Mouse (Mus musculus) myocyte (in vitro differentiated cells): Measurements from ENCODE around the gene St5. TPM values are rescaled to one million over a fixed set of nuclear protein-coding genes. Genes with fewer than 3 reads are reported as not detected.

Source experiments
- H3K27me3 ChIP-seq: one replicate; pipeline ENCODE4 v1.6.1; 2011; ENCODE audit not compliant: control insufficient read depth, insufficient read depth, insufficient read length
- H3K36me3 ChIP-seq: one replicate; pipeline ENCODE4 v1.6.1; 2011; ENCODE audit not compliant: control insufficient read depth, insufficient read depth
- H3K4me2 ChIP-seq: one replicate; pipeline ENCODE4 v1.6.1; 2011; ENCODE audit warnings: low read depth, control low read depth
- H3K4me3 ChIP-seq: one replicate; pipeline ENCODE4 v1.5.1; 2011; ENCODE audit warnings: mild to moderate bottlenecking, control low read depth, moderate library complexity
- H3K79me2 ChIP-seq: one replicate; pipeline ENCODE4 v1.6.1; 2011; ENCODE audit not compliant: control insufficient read depth, insufficient read depth
- H3ac ChIP-seq: one replicate; pipeline ENCODE4 v1.6.1; 2011; ENCODE audit not compliant: control insufficient read depth, insufficient read length
- CEBPB ChIP-seq: IDR thresholded peaks from 2 replicates; pipeline ENCODE4 v1.6.1; 2011; ENCODE audit warnings: mild to moderate bottlenecking, moderate library complexity; ENCODE audit not compliant: poor library complexity, insufficient read depth, severe bottlenecking
- E2F4 ChIP-seq: IDR thresholded peaks from one replicate; pipeline ENCODE4 v1.6.1; 2011; ENCODE audit warnings: mild to moderate bottlenecking, control low read depth, moderate library complexity; ENCODE audit not compliant: insufficient read depth
- MAX ChIP-seq: IDR thresholded peaks from one replicate; pipeline ENCODE4 v1.6.1; 2011; ENCODE audit warnings: low read depth, mild to moderate bottlenecking, control low read depth
- MYOD1 ChIP-seq, 3 experiments: IDR thresholded peaks; one replicate each; pipeline ENCODE4 v1.6.1; 2011; ENCODE audit warnings: control low read depth in 2 of 3, low read depth in 2 of 3, mild to moderate bottlenecking in 2 of 3, moderate library complexity in 1 of 3; ENCODE audit not compliant: insufficient read length in 2 of 3, control insufficient read depth in 1 of 3
- MYOG ChIP-seq, 3 experiments: IDR thresholded peaks; one replicate each; pipeline ENCODE4 v1.6.1; 2011; ENCODE audit warnings: control low read depth in 2 of 3, low read depth in 2 of 3, mild to moderate bottlenecking in 2 of 3; ENCODE audit not compliant: insufficient read length in 2 of 3, control insufficient read depth in 1 of 3, insufficient read depth in 1 of 3
- POLR2A ChIP-seq: IDR thresholded peaks from one replicate; pipeline ENCODE4 v1.6.1; 2011; ENCODE audit warnings: low read depth, mild to moderate bottlenecking, control low read depth, moderate library complexity; ENCODE audit not compliant: insufficient read length
- POLR2AphosphoS2 ChIP-seq: IDR thresholded peaks from one replicate; pipeline ENCODE4 v1.6.1; 2011; ENCODE audit warnings: low read depth, control low read depth; ENCODE audit not compliant: insufficient read length
- REST ChIP-seq: IDR thresholded peaks from one replicate; pipeline ENCODE4 v1.6.1; 2011; ENCODE audit warnings: mild to moderate bottlenecking, control low read depth, moderate library complexity; ENCODE audit not compliant: insufficient read depth, insufficient read length
- SRF ChIP-seq: IDR thresholded peaks from one replicate; pipeline ENCODE4 v1.6.1; 2011; ENCODE audit warnings: low read depth; ENCODE audit not compliant: control insufficient read depth, insufficient read length
- TCF12 ChIP-seq: IDR thresholded peaks from one replicate; pipeline ENCODE4 v1.6.1; 2011; ENCODE audit warnings: mild to moderate bottlenecking, control low read depth; ENCODE audit not compliant: poor library complexity, insufficient read depth, severe bottlenecking
- TCF3 ChIP-seq: IDR thresholded peaks from one replicate; pipeline ENCODE4 v1.6.1; 2011; ENCODE audit warnings: low read depth, control low read depth; ENCODE audit not compliant: insufficient read length
- USF1 ChIP-seq: IDR thresholded peaks from one replicate; pipeline ENCODE4 v1.6.1; 2011; ENCODE audit warnings: low read depth, mild to moderate bottlenecking, control low read depth, moderate library complexity
- polyA plus RNA-seq: library from polyadenylated mRNA; unstranded; fragments of >200 nt; fragmentation: generic; extraction: Trizol; gene quantifications from one replicate; pipeline ENCODE4 v1.2.1, GENCODE M21; 2012; ENCODE audit warnings: missing spikeins

The St5 gene
- polyA plus RNA-seq, 1 experiment: 34.1 TPM

GRCm38 (mm10) chr7:109741703-109742102, 38.3 kb upstream of the St5 start:
- no peak overlapping the region for H3ac ChIP-seq
- no peak overlapping the region for H3K4me2 ChIP-seq
- H3K4me3 ChIP-seq: no peak overlapping the region
- H3K27me3 ChIP-seq: no peaks in the 10 kb centered on the region
- H3K36me3 ChIP-seq: peaks cover 56% of the 10 kb centered on the region
- TF ChIP-seq SRF (no peak), CEBPB (no peak), REST (no peak), MAX (no peak), MYOG (IDR thresholded peaks at IDR 0.05; ENCODE audit: control insufficient read depth in 1 of 3, insufficient read depth in 1 of 3, insufficient read length in 2 of 3, low read depth in 2 of 3) (no peak), TCF12 (no peak), POLR2A (no peak), TCF3 (no peak), POLR2AphosphoS2 (no peak), E2F4 (no peak), USF1 (no peak), MYOD1 (IDR thresholded peaks at IDR 0.05; ENCODE audit: control insufficient read depth in 1 of 3, insufficient read length in 2 of 3, low read depth in 2 of 3) (no peak)
- no peaks in the 10 kb centered on the region for H3K79me2 ChIP-seq

GRCm38 (mm10) chr7:109741060-109741459, 37.7 kb upstream of the St5 start:
- H3ac ChIP-seq: no peak overlapping the region
- H3K4me2 ChIP-seq: no peak overlapping the region
- H3K4me3 ChIP-seq: no peak overlapping the region
- H3K36me3 ChIP-seq: peaks cover 60% of the 10 kb centered on the region
- no peaks in the 10 kb centered on the region for H3K27me3 ChIP-seq
- TF ChIP-seq MYOG (IDR thresholded peaks at IDR 0.05; ENCODE audit: control insufficient read depth in 1 of 3, insufficient read depth in 1 of 3, insufficient read length in 2 of 3, low read depth in 2 of 3) (no peak), POLR2A (no peak)
- no peaks in the 10 kb centered on the region for H3K79me2 ChIP-seq

- TF ChIP-seq POLR2AphosphoS2 (no peak), POLR2A (no peak), SRF (no peak), E2F4 (no peak), CEBPB (no peak), TCF12 (no peak), MYOD1 (IDR thresholded peaks at IDR 0.05; ENCODE audit: control insufficient read depth in 1 of 3, insufficient read length in 2 of 3, low read depth in 2 of 3) (no peak), MAX (no peak), USF1 (no peak)
- no peak overlapping the region for H3ac ChIP-seq
- no peaks in the 10 kb centered on the region for H3K27me3 ChIP-seq
- H3K36me3 ChIP-seq: peaks cover 64% of the 10 kb centered on the region
- no peaks in the 10 kb centered on the region for H3K79me2 ChIP-seq
- no peak overlapping the region for H3K4me3 ChIP-seq
- no peak overlapping the region for H3K4me2 ChIP-seq
These were observed 36.5 kb upstream of the St5 start for GRCm38 (mm10) chr7:109739822-109740370.

GRCm38 (mm10) chr7:109734806-109735205, 31.4 kb upstream of the St5 start:
- no peak for TF ChIP-seq CEBPB
- TF ChIP-seq TCF3: no peak
- no peak for TF ChIP-seq USF1
- peaks cover 26% of the 10 kb centered on the region for H3K36me3 ChIP-seq

GRCm38 (mm10) chr7:109731626-109732025, 28.2 kb upstream of the St5 start, which contains the start of gene Ascl3:
Gene Ascl3 (minus strand): TSS chr7:109731726.
- Histone ChIP-seq H3K4me3 (no peak within 1 kb of the TSS), H3ac (no peak within 1 kb of the TSS), H3K27me3 (no peaks in the 10 kb centered on the region), H3K4me2 (peak within 1 kb of the TSS; percentile 42), H3K79me2 (no peaks in the 10 kb centered on the region), H3K36me3 (peaks cover 17% of the 10 kb centered on the region)
- TF ChIP-seq POLR2A (no peak), MYOD1 (IDR thresholded peaks at IDR 0.05; ENCODE audit: control insufficient read depth in 1 of 3, insufficient read length in 2 of 3, low read depth in 2 of 3) (no peak), SRF (no peak), TCF3 (no peak), MAX (no peak), MYOG (IDR thresholded peaks at IDR 0.05; ENCODE audit: control insufficient read depth in 1 of 3, insufficient read depth in 1 of 3, insufficient read length in 2 of 3, low read depth in 2 of 3) (no peak), REST (no peak), E2F4 (no peak), CEBPB (no peak), POLR2AphosphoS2 (no peak), USF1 (no peak), TCF12 (no peak)

More at GRCm38 (mm10) chr7:109734806-109735205, 31.4 kb upstream of the St5 start:
- Histone ChIP-seq H3K27me3 (no peaks in the 10 kb centered on the region), H3K4me2 (no peak overlapping the region), H3ac (no peak overlapping the region), H3K4me3 (no peak overlapping the region), H3K79me2 (no peaks in the 10 kb centered on the region)
